Mouse (Mus musculus) kidney, adult 2 months (tissue): ENCODE measurements around the gene Vps26c.

Experiments used
- CTCF ChIP-seq: fragments of 200-500 bp; conservative IDR thresholded peaks from 2 replicates; pipeline ENCODE4 v1.5.1; 2011; ENCODE audit warnings: low read depth, mild to moderate bottlenecking, control low read depth, low read length, moderate library complexity, mixed read lengths; ENCODE audit not compliant: insufficient read depth, insufficient read length
- POLR2A ChIP-seq: fragments of 200-500 bp; IDR thresholded peaks from one replicate; pipeline ENCODE4 v1.6.1; 2011; ENCODE audit warnings: low read depth, low read length, control low read depth

GRCm38 (mm10) chr16:94472515-94472951, 54.1 kb downstream of the Vps26c start:
- TF ChIP-seq CTCF = no peak
- no peak for TF ChIP-seq POLR2A
